Mouse (Mus musculus): ENCODE measurements around the gene Rfc2.

Rfc2 gene

DNA sequence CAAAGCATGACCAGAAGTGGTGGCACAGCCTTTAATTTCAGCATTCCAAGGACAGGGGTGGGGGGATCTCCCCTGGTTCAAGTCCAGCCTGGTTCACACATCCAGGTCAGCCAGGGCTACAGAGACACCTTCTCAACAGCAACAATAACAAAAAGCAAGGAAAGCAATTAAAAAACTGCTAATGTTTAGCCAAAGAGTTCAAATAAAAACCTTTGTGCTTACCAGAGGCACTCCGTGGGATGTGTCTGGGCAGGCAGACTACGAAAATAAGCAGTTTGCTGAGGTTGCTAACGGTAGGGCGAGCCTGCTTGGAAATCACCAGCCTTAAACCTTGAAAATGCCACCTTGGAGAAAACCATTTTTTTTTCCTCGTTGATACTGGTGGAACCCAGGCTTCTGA is at the start of gene Rfc2:
Gene Rfc2 (plus strand): TSS at position 221 of the 400 bp plus-strand sequence.
- in situ Hi-C loops (cut with MboI; ENCODE audit: low pct_unique_long_range_greater_than_20kb in 1 of 2, low sequenced_read_pairs in 2 of 2, unreplicated experiment in 1 of 2) = no loop called here

GRCm38 (mm10) chr5:134531585-134531984 is 49.6 kb upstream of the Rfc2 start:
- in situ Hi-C loops (cut with MboI; ENCODE audit: low pct_unique_long_range_greater_than_20kb in 1 of 2, low sequenced_read_pairs in 2 of 2, unreplicated experiment in 1 of 2) = loop anchor here in 1 of 2 experiments (5.0 kb wide), 1 partner anchor 34 kb away; no protein-coding TSS in a partner anchor

GRCm38 (mm10) chr5:134532417-134532816 is 48.7 kb upstream of the Rfc2 start:
- in situ Hi-C loops (cut with MboI; ENCODE audit: low pct_unique_long_range_greater_than_20kb in 1 of 2, low sequenced_read_pairs in 2 of 2, unreplicated experiment in 1 of 2) = loop anchor here in 1 of 2 experiments (5.0 kb wide), 1 partner anchor 35 kb away; no protein-coding TSS in a partner anchor

DNA sequence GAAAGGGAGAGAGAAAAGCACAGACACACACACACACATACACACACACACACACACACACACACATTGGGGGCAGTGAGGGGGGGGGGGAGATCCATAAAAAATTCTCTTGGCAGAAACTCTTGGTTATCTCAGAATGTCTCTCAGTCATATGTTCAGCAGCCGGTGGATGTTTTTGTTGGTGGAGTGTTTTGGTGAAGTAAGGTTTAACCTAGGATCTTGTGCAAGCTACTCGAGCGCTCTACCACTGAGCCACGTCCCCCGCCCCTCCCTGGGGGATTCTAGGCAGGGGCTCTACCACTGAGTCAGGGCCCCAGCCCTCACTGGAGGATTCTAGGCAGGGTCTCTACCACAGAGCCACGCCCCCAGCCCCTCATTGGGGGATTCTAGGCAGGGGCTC is 45.1 kb upstream of the Rfc2 start:
- in situ Hi-C loops (cut with MboI; ENCODE audit: low pct_unique_long_range_greater_than_20kb in 1 of 2, low sequenced_read_pairs in 2 of 2, unreplicated experiment in 1 of 2) = no loop called here

GRCm38 (mm10) chr5:134539891-134540290 is 41.3 kb upstream of the Rfc2 start:
- in situ Hi-C loops (cut with MboI; ENCODE audit: low pct_unique_long_range_greater_than_20kb in 1 of 2, low sequenced_read_pairs in 2 of 2, unreplicated experiment in 1 of 2) = loop anchor here in 1 of 2 experiments (5.0 kb wide), 1 partner anchor 33 kb away; no protein-coding TSS in a partner anchor

GRCm38 (mm10) chr5:134540881-134541280 is 40.3 kb upstream of the Rfc2 start:
- in situ Hi-C loops (cut with MboI; ENCODE audit: low pct_unique_long_range_greater_than_20kb in 1 of 2, low sequenced_read_pairs in 2 of 2, unreplicated experiment in 1 of 2) = loop anchor here in 1 of 2 experiments (5.0 kb wide), 1 partner anchor 34 kb away; no protein-coding TSS in a partner anchor

- in situ Hi-C loops (cut with MboI; ENCODE audit: low pct_unique_long_range_greater_than_20kb in 1 of 2, low sequenced_read_pairs in 2 of 2, unreplicated experiment in 1 of 2) = loop anchor here in 1 of 2 experiments (5.0 kb wide), 1 partner anchor 34 kb away; no protein-coding TSS in a partner anchor
Observed at GRCm38 (mm10) chr5:134541640-134542039, 39.5 kb upstream of the Rfc2 start.

- in situ Hi-C loops (cut with MboI; ENCODE audit: low pct_unique_long_range_greater_than_20kb in 1 of 2, low sequenced_read_pairs in 2 of 2, unreplicated experiment in 1 of 2) = loop anchor here in 1 of 2 experiments (5.0 kb wide), 1 partner anchor 37 kb away; no protein-coding TSS in a partner anchor
Observed at GRCm38 (mm10) chr5:134544516-134545241, 36.5 kb upstream of the Rfc2 start.

GRCm38 (mm10) chr5:134545242-134545629 is 35.9 kb upstream of the Rfc2 start:
- in situ Hi-C loops (cut with MboI; ENCODE audit: low pct_unique_long_range_greater_than_20kb in 1 of 2, low sequenced_read_pairs in 2 of 2, unreplicated experiment in 1 of 2) = no loop called here

DNA sequence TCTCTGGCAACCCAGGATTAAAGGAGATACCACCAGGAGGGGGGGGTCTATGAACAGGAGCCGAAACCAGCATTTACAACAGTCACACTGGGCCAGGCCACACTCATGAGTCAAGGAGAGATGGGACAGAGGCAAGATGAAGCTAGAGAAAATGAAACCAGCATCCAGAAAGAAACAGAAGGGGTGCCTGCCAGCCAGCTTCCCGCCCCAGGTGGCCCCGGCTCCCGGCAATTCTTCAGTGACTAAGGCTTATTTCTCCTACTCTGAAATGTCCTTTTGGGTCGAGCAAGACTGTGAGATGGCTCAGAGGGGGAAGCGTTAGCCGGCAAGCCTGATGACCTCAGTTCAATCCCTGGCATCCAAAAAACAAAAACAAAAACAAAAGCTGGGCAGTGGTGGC is 34.4 kb upstream of the Rfc2 start:
- in situ Hi-C loops (cut with MboI; ENCODE audit: low pct_unique_long_range_greater_than_20kb in 1 of 2, low sequenced_read_pairs in 2 of 2, unreplicated experiment in 1 of 2) = no loop called here

DNA sequence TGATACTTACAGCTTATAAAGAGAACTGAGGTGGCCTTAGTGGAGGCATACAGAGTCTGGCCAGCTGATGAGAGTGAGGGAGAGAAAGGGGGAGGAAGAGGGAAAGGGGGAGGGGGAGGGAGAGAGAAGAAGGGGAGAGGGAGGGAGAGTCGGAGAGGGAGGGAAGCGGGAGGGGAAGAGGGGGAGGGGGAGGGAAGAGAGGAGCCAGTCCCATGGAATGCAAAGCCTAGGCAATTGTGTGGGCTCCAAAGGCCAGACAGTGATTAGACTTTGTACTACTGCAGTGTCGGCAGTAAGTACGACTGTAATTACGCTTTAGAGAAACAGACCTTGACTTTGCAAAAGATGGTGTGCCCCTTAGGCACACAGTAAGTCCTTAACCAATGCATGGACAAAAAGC is 32.9 kb upstream of the Rfc2 start:
- in situ Hi-C loops (cut with MboI; ENCODE audit: low pct_unique_long_range_greater_than_20kb in 1 of 2, low sequenced_read_pairs in 2 of 2, unreplicated experiment in 1 of 2) = no loop called here

DNA sequence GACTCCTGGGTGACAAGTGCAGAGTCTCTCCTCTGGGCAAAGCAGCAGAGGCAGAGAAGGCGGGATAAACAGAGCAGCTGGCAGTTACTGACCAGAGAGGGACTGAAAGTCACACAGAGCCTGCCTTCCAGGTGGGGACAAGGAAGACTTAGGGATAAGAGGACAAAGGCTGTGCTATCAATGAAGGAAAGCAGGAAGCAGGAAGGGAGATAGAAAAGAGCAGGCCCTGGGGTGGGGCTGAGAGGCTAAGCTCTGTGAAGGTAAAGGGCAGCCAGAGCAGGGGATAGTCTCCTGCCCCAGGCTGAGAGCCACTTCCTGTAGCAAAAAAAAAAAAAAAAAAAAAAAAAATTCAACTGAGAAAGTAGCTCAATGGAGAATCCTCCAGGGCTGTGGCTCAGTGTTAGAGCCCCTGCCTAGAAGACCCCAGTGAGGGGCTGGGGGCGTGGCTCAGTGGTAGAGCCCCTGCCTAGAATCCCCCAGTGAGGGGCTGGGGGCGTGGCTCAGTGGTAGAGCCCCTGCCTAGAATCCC is 31.5 kb upstream of the Rfc2 start:
- in situ Hi-C loops (cut with MboI; ENCODE audit: low pct_unique_long_range_greater_than_20kb in 1 of 2, low sequenced_read_pairs in 2 of 2, unreplicated experiment in 1 of 2) = no loop called here

DNA sequence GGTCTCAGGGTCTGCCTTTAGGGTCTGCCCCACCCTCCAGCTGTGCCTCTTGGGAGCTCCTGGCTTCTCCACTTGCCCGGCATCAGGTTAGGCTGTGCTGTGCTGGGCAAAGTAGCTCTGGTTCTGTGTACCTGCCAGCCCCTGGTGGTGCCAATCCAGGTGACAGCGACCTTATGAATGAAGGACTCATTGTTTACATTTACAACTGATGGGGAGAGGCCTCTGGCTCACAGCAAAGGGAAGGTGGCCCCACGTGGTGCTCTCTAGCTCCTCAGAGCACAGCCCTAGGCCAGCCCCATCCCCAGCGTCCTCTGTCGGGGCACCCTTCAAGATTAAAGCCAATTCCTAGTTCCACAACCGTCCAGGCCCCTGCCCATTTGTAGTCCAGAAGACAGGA is 30.3 kb upstream of the Rfc2 start:
- in situ Hi-C loops (cut with MboI; ENCODE audit: low pct_unique_long_range_greater_than_20kb in 1 of 2, low sequenced_read_pairs in 2 of 2, unreplicated experiment in 1 of 2) = no loop called here

DNA sequence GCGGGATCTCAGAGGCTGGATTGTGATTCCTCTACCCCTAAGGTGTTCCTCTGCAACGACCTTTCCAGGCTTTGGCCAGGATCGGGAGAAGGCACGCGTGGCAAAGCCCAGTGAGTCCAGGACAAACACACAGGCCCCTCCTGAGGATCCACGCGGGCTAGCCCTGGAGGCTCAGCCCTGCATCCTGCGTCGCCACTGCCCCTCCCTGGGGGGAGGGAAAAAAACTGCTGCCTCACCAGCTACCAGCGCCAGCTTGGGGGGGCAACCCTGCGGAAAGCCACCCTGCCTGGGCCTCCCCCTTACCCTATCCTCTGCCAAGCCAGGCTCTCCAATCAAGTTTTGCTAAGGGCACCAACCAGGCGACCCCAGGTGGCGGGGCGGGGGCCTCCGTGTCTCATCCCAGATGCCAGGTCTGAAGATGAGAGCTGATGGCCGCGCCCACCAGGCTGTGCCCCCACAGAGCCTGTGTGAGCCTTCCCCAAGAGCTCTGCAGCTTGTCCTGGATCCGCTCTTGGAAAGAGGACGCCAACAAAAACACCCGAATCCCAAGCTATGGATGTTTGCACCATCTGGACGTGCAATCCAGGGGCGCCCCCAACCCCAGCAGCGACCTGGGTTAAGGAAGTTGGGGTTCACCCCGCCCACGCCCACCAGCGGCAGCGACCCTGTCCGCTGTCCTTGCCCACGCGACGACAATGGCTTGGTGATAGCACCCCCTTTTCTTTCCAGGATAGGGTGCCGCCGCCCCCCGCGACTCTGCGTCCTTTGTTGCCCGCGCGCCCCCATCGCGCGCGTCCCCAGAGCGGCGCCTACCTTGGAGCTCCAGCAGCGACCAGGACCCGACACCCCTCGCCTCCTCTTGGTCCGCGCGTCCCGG is 29.7 kb upstream of the Rfc2 start:
- in situ Hi-C loops (cut with MboI; ENCODE audit: low pct_unique_long_range_greater_than_20kb in 1 of 2, low sequenced_read_pairs in 2 of 2, unreplicated experiment in 1 of 2) = no loop called here

GRCm38 (mm10) chr5:134552110-134552972 is 28.8 kb upstream of the Rfc2 start, which contains the start of gene Clip2:
Clip2 (minus strand) TSS chr5:134552434.
- in situ Hi-C loops (cut with MboI; ENCODE audit: low pct_unique_long_range_greater_than_20kb in 1 of 2, low sequenced_read_pairs in 2 of 2, unreplicated experiment in 1 of 2) = no loop called here

GRCm38 (mm10) chr5:134553951-134554546 is 27.1 kb upstream of the Rfc2 start:
- in situ Hi-C loops (cut with MboI; ENCODE audit: low pct_unique_long_range_greater_than_20kb in 1 of 2, low sequenced_read_pairs in 2 of 2, unreplicated experiment in 1 of 2) = no loop called here

DNA sequence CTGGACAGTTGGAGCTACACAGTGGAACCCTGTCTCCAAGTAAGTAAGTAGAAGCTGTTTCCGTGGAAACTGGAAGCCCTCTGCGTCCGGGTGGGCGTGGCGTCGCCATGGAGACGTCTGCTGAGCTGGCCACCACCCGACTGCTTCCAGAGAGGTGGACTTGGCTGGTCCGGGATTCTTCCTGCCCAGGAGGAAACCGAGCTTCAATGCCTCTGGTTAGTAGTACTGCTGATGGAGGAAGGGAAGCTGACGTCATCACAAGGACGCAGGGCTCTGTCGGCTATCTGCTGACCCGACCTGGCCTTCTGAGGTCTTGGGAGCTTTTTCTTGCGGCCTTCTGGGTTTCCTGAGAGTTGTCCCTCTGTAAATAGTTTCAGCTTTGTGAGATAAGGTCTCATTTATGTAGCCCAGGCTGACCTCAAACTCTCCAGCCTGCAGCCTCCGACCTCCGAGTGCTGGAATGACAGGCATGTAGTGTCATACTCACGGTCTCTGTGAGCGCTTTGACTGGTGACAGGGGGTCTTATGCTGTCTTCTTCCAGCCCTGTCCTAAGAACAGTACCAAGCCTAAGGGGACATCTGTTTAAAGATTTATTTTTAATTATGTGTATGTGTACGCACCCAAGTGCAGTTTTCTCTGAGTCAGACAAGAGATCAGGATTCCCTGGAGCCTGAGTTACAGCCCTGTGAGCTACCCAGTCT is 25.6 kb upstream of the Rfc2 start:
- in situ Hi-C loops (cut with MboI; ENCODE audit: low pct_unique_long_range_greater_than_20kb in 1 of 2, low sequenced_read_pairs in 2 of 2, unreplicated experiment in 1 of 2) = no loop called here
